Mouse (Mus musculus) kidney, embryonic 14.5 days (tissue): Measurements from ENCODE around the gene Ppl. TPM values are rescaled to one million over a fixed set of nuclear protein-coding genes. Genes with fewer than 3 reads are reported as not detected.

Experiments used
- ATAC-seq: fragments of 200-750 bp; cut with Nextera tagmentation; 2 replicates; pipeline ENCODE4 v1.8.0; 2017; ENCODE audit warnings: moderate number of reproducible peaks, mild to moderate bottlenecking, moderate TSS enrichment, moderate library complexity; ENCODE audit not compliant: low FRiP score, low TSS enrichment
- H3K27ac ChIP-seq: fragments of 300-500 bp; sonication (generic); 2 replicates; pipeline ENCODE4 v1.5.1; 2014; ENCODE audit warnings: low read depth, mild to moderate bottlenecking, low read length, moderate library complexity, mixed read lengths
- H3K27me3 ChIP-seq: fragments of 300-500 bp; sonication (generic); 2 replicates; pipeline ENCODE4 v1.6.1; 2014; ENCODE audit warnings: mild to moderate bottlenecking, low read length; ENCODE audit not compliant: control insufficient read depth, insufficient read depth
- H3K36me3 ChIP-seq: fragments of 300-500 bp; sonication (generic); 2 replicates; pipeline ENCODE4 v1.6.1; 2014; ENCODE audit warnings: low read length, mixed read lengths; ENCODE audit not compliant: control insufficient read depth, insufficient read depth
- H3K4me1 ChIP-seq: fragments of 300-500 bp; sonication (generic); 2 replicates; pipeline ENCODE4 v1.6.1; 2014; ENCODE audit warnings: low read length, mixed read lengths; ENCODE audit not compliant: control insufficient read depth, insufficient read depth
- H3K4me2 ChIP-seq: fragments of 300-500 bp; sonication (generic); replicated peaks from 2 replicates; pipeline ENCODE4 v1.6.1; 2014; ENCODE audit warnings: low read depth, mild to moderate bottlenecking, low read length
- H3K4me3 ChIP-seq: fragments of 300-500 bp; sonication (generic); 2 replicates; pipeline ENCODE4 v1.5.1; 2014; ENCODE audit warnings: mild to moderate bottlenecking, low read length
- H3K9ac ChIP-seq: fragments of 300-500 bp; sonication (generic); 2 replicates; pipeline ENCODE4 v1.6.1; 2014; ENCODE audit warnings: low read depth, mild to moderate bottlenecking, low read length, moderate library complexity
- H3K9me3 ChIP-seq: fragments of 300-500 bp; sonication (generic); 2 replicates; pipeline ENCODE4 v1.6.1; 2016; ENCODE audit warnings: low read length; ENCODE audit not compliant: control insufficient read depth
- WGBS: fragments of 180-500 bp; shearing (Covaris S2); extraction: QIAGEN DNeasy Blood & Tissue Kit; methylation state at CpG from one replicate; pipeline ENCODE4 v1.1.7; 2014; 5-methylcytosine and 5-hydroxymethylcytosine counted together
- polyA plus RNA-seq: library from polyadenylated mRNA; unstranded; fragments of >200 nt; fragmentation: Nextera tagmentation; extraction: Ambion mirVana; gene quantifications from 2 replicates; pipeline ENCODE4 v1.2.1, GENCODE M21; 2014

Gene Ppl
- polyA plus RNA-seq, 1 experiment from 2014 or later = 2.6 TPM

GRCm38 (mm10) chr16:5153299-5154026 lies 21.2 kb upstream of the Ppl start:
- ATAC-seq = no peak
- H3K27ac ChIP-seq = no peak overlapping the region
- 61% methylated on average over 6 of the region's 6 CpGs for WGBS
- H3K4me2 ChIP-seq = no peak overlapping the region
- H3K9me3 ChIP-seq = no peaks in the 10 kb centered on the region
- H3K4me3 ChIP-seq = no peak overlapping the region
- H3K4me1 ChIP-seq = no peaks in the 10 kb centered on the region
- no peaks in the 10 kb centered on the region; the same call in 1 of the 2 replicates for H3K27me3 ChIP-seq
- H3K9ac ChIP-seq = no peak overlapping the region
- no peaks in the 10 kb centered on the region for H3K36me3 ChIP-seq

- H3K4me1 ChIP-seq = peaks cover 10% of the 10 kb centered on the region; the same call in 1 of the 2 replicates
- ATAC-seq = no peak
- H3K36me3 ChIP-seq = no peaks in the 10 kb centered on the region
- no peak overlapping the region for H3K9ac ChIP-seq
- H3K27ac ChIP-seq = no peak overlapping the region
- WGBS = 81% methylated on average over 10 of the region's 10 CpGs
- H3K9me3 ChIP-seq = no peaks in the 10 kb centered on the region
- H3K4me3 ChIP-seq = no peak overlapping the region
- no peak overlapping the region for H3K4me2 ChIP-seq
- peaks cover 3% of the 10 kb centered on the region; the same call in 1 of the 2 replicates for H3K27me3 ChIP-seq
These were observed 18.3 kb upstream of the Ppl start for GRCm38 (mm10) chr16:5150544-5150943.

- H3K4me3 ChIP-seq = peak within 1 kb of the TSS; percentile 30
- H3K9me3 ChIP-seq = no peaks in the 10 kb centered on the region
- H3K4me1 ChIP-seq = peaks cover 10% of the 10 kb centered on the region; the same call in 1 of the 2 replicates
- WGBS = 16% methylated on average over 13 of the region's 13 CpGs
- peak; percentile 34; the same call in 1 of the 2 replicates for ATAC-seq
- no peak within 1 kb of the TSS for H3K9ac ChIP-seq
- H3K27me3 ChIP-seq = peaks cover 3% of the 10 kb centered on the region; the same call in 1 of the 2 replicates
- no peak within 1 kb of the TSS for H3K27ac ChIP-seq
- no peaks in the 10 kb centered on the region for H3K36me3 ChIP-seq
- peak within 1 kb of the TSS; percentile 60 for H3K4me2 ChIP-seq
These were observed 14.8 kb upstream of the Ppl start, which contains the start of gene Sec14l5 for GRCm38 (mm10) chr16:5147037-5147385. TSS of gene Sec14l5 (plus strand) at chr16:5147109.

GRCm38 (mm10) chr16:5146367-5147036 lies 14.3 kb upstream of the Ppl start:
- Histone ChIP-seq H3K9ac (no peak overlapping the region), H3K4me2 (peak overlapping the region; percentile 60), H3K9me3 (no peaks in the 10 kb centered on the region), H3K27ac (no peak overlapping the region), H3K4me1 (peaks cover 10% of the 10 kb centered on the region; the same call in 1 of the 2 replicates), H3K27me3 (peaks cover 3% of the 10 kb centered on the region; the same call in 1 of the 2 replicates), H3K4me3 (peak overlapping the region; percentile 30), H3K36me3 (no peaks in the 10 kb centered on the region)
- under 1% methylated on average over 26 of the region's 26 CpGs for WGBS
- ATAC-seq = peak; percentile 96

GRCm38 (mm10) chr16:5145570-5145969 lies 13.3 kb upstream of the Ppl start:
- H3K4me3 ChIP-seq = no peak overlapping the region
- peak overlapping the region; percentile 12; the same call in 1 of the 2 replicates for H3K9ac ChIP-seq
- H3K4me1 ChIP-seq = peaks cover 10% of the 10 kb centered on the region; the same call in 1 of the 2 replicates
- H3K9me3 ChIP-seq = no peaks in the 10 kb centered on the region
- no peak overlapping the region for H3K4me2 ChIP-seq
- under 1% methylated on average over 7 of the region's 7 CpGs for WGBS
- H3K36me3 ChIP-seq = no peaks in the 10 kb centered on the region
- peaks cover 3% of the 10 kb centered on the region; the same call in 1 of the 2 replicates for H3K27me3 ChIP-seq
- no peak overlapping the region for H3K27ac ChIP-seq
- peak; percentile 51 for ATAC-seq

GRCm38 (mm10) chr16:5139741-5140140 lies 7.5 kb upstream of the Ppl start:
- H3K27ac ChIP-seq = no peak overlapping the region
- 42% methylated on average over 4 of the region's 4 CpGs for WGBS
- no peak overlapping the region for H3K9ac ChIP-seq
- H3K27me3 ChIP-seq = no peaks in the 10 kb centered on the region
- H3K9me3 ChIP-seq = no peaks in the 10 kb centered on the region
- ATAC-seq = no peak; the same call in 1 of the 2 replicates
- H3K4me1 ChIP-seq = no peaks in the 10 kb centered on the region
- no peak overlapping the region for H3K4me2 ChIP-seq
- no peak overlapping the region for H3K4me3 ChIP-seq
- no peaks in the 10 kb centered on the region for H3K36me3 ChIP-seq

- no peaks in the 10 kb centered on the region for H3K36me3 ChIP-seq
- peaks cover 20% of the 10 kb centered on the region for H3K27me3 ChIP-seq
- WGBS = 52% methylated on average over 12 of the region's 12 CpGs
- H3K9ac ChIP-seq = no peak overlapping the region
- ATAC-seq = no peak
- H3K4me3 ChIP-seq = no peak overlapping the region
- H3K4me2 ChIP-seq = no peak overlapping the region
- H3K4me1 ChIP-seq = no peaks in the 10 kb centered on the region
- H3K9me3 ChIP-seq = no peaks in the 10 kb centered on the region
- H3K27ac ChIP-seq = no peak overlapping the region
These were observed 4.9 kb upstream of the Ppl start for GRCm38 (mm10) chr16:5137006-5137540.

GRCm38 (mm10) chr16:5136505-5136904 lies 4.3 kb upstream of the Ppl start:
- H3K4me1 ChIP-seq = no peaks in the 10 kb centered on the region
- peaks cover 26% of the 10 kb centered on the region for H3K27me3 ChIP-seq
- H3K36me3 ChIP-seq = no peaks in the 10 kb centered on the region
- no peak overlapping the region for H3K4me3 ChIP-seq
- no peak overlapping the region for H3K4me2 ChIP-seq
- H3K9ac ChIP-seq = no peak overlapping the region
- no peak for ATAC-seq
- WGBS = 6% methylated on average over 4 of the region's 4 CpGs
- H3K9me3 ChIP-seq = no peaks in the 10 kb centered on the region
- no peak overlapping the region for H3K27ac ChIP-seq
